Mouse (Mus musculus) forebrain, embryonic 14.5 days (tissue): ENCODE measurements around the gene Pde9a. TPM values are rescaled to one million over a fixed set of nuclear protein-coding genes. Genes with fewer than 3 reads are reported as not detected.

ENCODE experiments used
- ATAC-seq: fragments of 200-750 bp; cut with Nextera tagmentation; 2 replicates; pipeline ENCODE4 v1.8.0; 2017; ENCODE audit warnings: mild to moderate bottlenecking, moderate library complexity
- DNase-seq: peaks from one replicate; pipeline ENCODE4 v3.0.0-alpha.2; 2015; ENCODE audit warnings: low spot score
- H3K27ac ChIP-seq: fragments of 300-500 bp; sonication (generic); 2 replicates; pipeline ENCODE4 v1.5.1; 2014; ENCODE audit warnings: low read depth, mild to moderate bottlenecking, control low read depth, low read length, moderate library complexity
- H3K27me3 ChIP-seq: fragments of 300-500 bp; sonication (generic); replicated peaks from 2 replicates; pipeline ENCODE4 v1.6.1; 2014; ENCODE audit warnings: low read length, control low read depth, mixed read lengths; ENCODE audit not compliant: control insufficient read depth, insufficient read depth
- H3K36me3 ChIP-seq: fragments of 300-500 bp; sonication (generic); 2 replicates; pipeline ENCODE4 v1.6.1; 2014; ENCODE audit warnings: low read length, control low read depth; ENCODE audit not compliant: control insufficient read depth, insufficient read depth
- H3K4me1 ChIP-seq: fragments of 300-500 bp; sonication (generic); 2 replicates; pipeline ENCODE4 v1.6.1; 2014; ENCODE audit warnings: antibody characterized with exemption, low read length, control low read depth; ENCODE audit not compliant: control insufficient read depth, insufficient read depth
- H3K4me2 ChIP-seq: fragments of 300-500 bp; sonication (generic); 2 replicates; pipeline ENCODE4 v1.6.1; 2014; ENCODE audit warnings: mild to moderate bottlenecking, control low read depth, low read length
- H3K4me3 ChIP-seq: fragments of 300-500 bp; sonication (generic); 2 replicates; pipeline ENCODE4 v1.5.1; 2014; ENCODE audit warnings: low read depth, low read length, control low read depth
- H3K9ac ChIP-seq: fragments of 300-500 bp; sonication (generic); 2 replicates; pipeline ENCODE4 v1.6.1; 2014; ENCODE audit warnings: mild to moderate bottlenecking, low read length, control low read depth, moderate library complexity
- H3K9me3 ChIP-seq: fragments of 300-500 bp; sonication (generic); replicated peaks from 2 replicates; pipeline ENCODE4 v1.6.1; 2016; ENCODE audit warnings: low read length, control low read depth, mixed read lengths; ENCODE audit not compliant: control insufficient read depth
- WGBS: fragments of 180-500 bp; shearing (Covaris S2); extraction: QIAGEN DNeasy Blood & Tissue Kit; methylation state at CpG from one replicate; pipeline ENCODE4 v1.1.7; 2014; 5-methylcytosine and 5-hydroxymethylcytosine counted together
- polyA plus RNA-seq: library from polyadenylated mRNA; unstranded; fragments of >200 nt; fragmentation: Nextera tagmentation; extraction: Ambion mirVana; gene quantifications from 2 replicates; pipeline ENCODE4 v1.2.1, GENCODE M21; 2014

The Pde9a gene
- polyA plus RNA-seq, 1 experiment from 2014 or later: 68.5 TPM

DNA sequence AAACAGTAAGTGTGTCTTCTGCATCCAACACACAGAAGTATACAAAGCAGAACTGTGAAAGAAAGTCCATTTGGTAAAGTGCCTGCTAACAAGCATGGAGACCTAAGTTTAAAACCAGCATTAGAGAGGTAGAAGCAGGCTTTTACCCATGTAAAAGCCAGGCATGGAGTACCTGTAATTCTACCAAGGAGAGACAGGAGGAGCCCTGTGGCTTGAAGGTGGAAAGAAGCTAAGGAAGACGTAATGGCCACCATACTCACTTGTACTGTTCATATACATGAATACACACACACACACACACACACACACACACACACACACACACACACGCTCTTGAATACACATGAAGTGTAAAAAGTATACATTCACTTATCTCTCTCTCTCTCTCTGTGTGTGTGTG lies 6.9 kb upstream of the Pde9a start:
- no peaks in the 10 kb centered on the region for H3K36me3 ChIP-seq
- H3K9ac ChIP-seq: no peak overlapping the region
- WGBS: 60% methylated on average over 2 of the region's 2 CpGs
- no peaks in the 10 kb centered on the region for H3K4me1 ChIP-seq
- no peak for ATAC-seq
- H3K4me3 ChIP-seq: no peak overlapping the region
- no peaks in the 10 kb centered on the region for H3K9me3 ChIP-seq
- DNase-seq: no peak
- H3K27me3 ChIP-seq: no peaks in the 10 kb centered on the region
- H3K27ac ChIP-seq: no peak overlapping the region
- H3K4me2 ChIP-seq: no peak overlapping the region

DNA sequence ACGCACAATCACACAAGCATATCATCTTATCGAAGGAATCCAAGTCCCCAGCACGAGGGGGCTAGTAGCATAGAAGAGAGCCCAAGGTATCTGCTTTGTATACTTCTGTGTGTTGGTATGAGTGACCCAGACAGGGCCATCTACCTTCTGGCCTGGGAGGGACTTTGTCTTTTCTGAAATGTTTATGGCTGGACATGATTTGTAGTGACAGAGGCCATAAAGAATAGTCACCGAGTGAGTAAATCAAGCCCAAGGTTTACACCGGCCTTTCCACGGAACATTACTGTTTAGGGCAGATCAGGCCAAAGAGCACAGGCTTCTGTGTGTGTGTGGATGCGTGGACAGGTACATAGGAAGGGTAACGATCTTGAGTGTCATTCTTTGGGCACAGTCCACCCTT lies 6.1 kb upstream of the Pde9a start:
- Histone ChIP-seq H3K4me3 (no peak overlapping the region), H3K4me2 (no peak overlapping the region), H3K27ac (no peak overlapping the region), H3K27me3 (no peaks in the 10 kb centered on the region), H3K36me3 (no peaks in the 10 kb centered on the region), H3K4me1 (peaks cover 3% of the 10 kb centered on the region), H3K9me3 (no peaks in the 10 kb centered on the region), H3K9ac (no peak overlapping the region)
- no peak for DNase-seq
- ATAC-seq: no peak
- WGBS: 94% methylated on average over 8 of the region's 8 CpGs

DNA sequence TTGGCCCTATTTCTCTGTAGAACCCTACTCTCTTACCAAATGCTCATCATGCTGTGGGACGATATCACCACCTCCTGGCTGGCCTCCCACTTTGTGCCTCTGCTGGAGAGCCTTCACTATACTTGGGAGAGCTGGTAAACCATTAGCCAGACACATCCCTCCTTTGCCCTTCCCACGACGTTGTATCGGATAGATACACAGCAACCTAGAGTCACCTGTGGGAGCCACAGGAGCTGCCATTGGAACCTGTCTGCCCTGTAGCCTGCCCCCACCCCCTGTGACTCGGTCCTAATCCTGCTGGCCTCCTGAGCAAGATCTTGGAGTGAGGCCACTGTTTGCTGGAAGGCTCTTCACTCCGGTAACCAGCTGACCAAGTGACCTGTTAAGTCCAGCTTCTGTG lies 2.7 kb upstream of the Pde9a start:
- 84% methylated on average over 6 of the region's 6 CpGs for WGBS
- H3K4me2 ChIP-seq: no peak overlapping the region
- no peak overlapping the region for H3K9ac ChIP-seq
- H3K36me3 ChIP-seq: no peaks in the 10 kb centered on the region
- H3K27ac ChIP-seq: no peak overlapping the region
- peaks cover 25% of the 10 kb centered on the region for H3K4me1 ChIP-seq
- H3K4me3 ChIP-seq: no peak overlapping the region
- H3K27me3 ChIP-seq: no peaks in the 10 kb centered on the region
- no peak for ATAC-seq
- H3K9me3 ChIP-seq: no peaks in the 10 kb centered on the region
- no peak for DNase-seq

DNA sequence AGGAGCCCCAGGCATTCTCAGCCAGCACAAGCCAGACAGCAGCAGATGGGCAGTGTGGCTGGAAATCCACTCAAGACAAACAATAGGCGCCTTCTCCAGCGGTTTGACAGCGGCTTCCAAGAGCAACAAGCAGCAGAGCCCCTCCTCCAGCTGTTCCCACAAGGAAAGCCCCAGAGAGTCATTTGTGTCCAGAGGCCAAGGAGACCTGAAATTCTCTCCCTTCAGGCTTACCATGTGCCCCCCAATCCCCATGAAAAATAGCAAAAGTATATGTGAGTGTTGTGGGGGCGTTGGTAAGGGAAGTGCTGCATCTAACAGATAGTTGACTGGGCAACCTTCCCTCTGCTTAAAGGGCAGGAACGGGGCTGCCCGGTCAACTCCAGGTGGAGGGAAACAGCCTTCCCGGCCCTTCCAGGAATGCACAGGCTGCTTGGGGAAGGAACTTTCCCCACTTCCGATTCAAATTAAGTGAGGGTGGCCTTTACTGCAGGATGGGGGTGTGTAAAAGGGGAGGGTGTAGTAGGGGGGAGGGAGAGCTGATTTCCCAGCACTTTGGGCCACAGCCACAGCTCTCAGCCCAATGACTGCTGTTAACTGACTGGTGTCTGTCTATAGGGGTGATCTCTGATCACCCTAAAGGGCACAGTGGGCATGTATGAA lies 912 bp upstream of the Pde9a start:
- H3K9me3 ChIP-seq: no peaks in the 10 kb centered on the region
- H3K36me3 ChIP-seq: no peaks in the 10 kb centered on the region
- no peaks in the 10 kb centered on the region for H3K27me3 ChIP-seq
- peak; percentile 19 for ATAC-seq
- 14% methylated on average over 8 of the region's 8 CpGs for WGBS
- peak overlapping the region; percentile 29; the same call in 1 of the 2 replicates for H3K9ac ChIP-seq
- peaks cover 42% of the 10 kb centered on the region for H3K4me1 ChIP-seq
- DNase-seq: peak; percentile 32
- H3K27ac ChIP-seq: peak overlapping the region; percentile 79
- peak overlapping the region; percentile 84 for H3K4me3 ChIP-seq
- peak overlapping the region; percentile 64 for H3K4me2 ChIP-seq

DNA sequence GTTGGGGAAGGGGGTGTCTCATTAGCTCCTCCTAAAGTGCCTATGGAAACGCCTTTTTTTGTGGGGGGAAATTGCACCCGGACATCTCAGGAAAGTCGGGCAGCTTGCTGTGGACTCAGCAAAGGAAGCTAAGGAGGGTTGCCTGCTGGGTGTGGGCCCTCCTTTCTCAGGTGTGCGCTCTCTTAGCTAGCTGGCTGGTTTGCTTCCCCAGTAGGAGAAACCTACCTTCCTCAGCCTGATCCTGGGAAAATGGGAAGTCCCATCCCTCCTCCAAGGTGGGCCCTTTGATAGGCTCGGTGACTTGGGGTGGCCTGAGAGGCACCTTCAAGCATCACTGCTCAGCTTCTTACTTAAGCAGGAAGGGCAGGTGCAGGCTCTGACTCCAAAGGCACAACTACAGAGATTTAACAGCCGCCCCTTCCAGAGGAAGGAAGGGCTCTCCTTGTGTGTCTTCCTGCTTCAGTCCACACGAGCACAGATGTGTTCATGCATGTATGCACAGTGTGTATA lies 811 bp downstream of the Pde9a start:
- peaks cover 42% of the 10 kb centered on the region for H3K4me1 ChIP-seq
- ATAC-seq: no peak
- H3K4me3 ChIP-seq: peak overlapping the region; percentile 84
- H3K4me2 ChIP-seq: peak overlapping the region; percentile 64
- peak overlapping the region; percentile 27; the same call in 1 of the 2 replicates for H3K27ac ChIP-seq
- WGBS: 10% methylated on average over 7 of the region's 7 CpGs
- H3K9me3 ChIP-seq: no peaks in the 10 kb centered on the region
- no peaks in the 10 kb centered on the region for H3K36me3 ChIP-seq
- peak overlapping the region; percentile 89 for H3K9ac ChIP-seq
- no peaks in the 10 kb centered on the region for H3K27me3 ChIP-seq
- DNase-seq: no peak

DNA sequence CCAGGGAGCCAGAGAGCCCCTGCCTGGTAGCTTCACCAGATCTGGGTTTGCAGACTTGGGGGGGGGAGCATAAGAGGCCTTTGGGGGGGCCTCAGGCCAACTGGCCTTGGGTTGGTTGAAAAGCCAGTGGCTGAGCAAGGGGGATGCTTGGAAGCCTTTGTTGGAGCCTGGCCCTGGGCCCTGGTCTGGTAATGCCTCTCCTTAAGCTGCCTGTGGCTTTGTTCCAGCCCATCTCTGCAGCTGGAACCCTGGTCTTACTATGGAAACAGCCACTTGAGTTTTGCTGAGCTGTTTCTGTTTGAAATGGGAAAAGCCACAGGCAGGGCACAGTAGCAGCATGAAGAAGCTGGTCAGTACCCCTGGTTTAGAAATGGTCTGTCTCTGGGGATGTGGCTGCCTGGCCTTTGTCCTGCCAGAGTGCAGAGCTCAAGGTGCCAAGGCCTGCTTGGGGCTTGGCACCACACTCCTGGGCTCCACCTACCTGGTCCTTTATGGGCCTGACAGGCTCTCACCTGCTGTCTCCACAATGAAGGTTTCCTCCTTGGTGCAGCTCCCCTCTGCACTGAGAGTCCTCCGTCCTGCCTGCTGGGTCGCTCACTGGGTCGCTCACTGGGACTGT lies 3.5 kb downstream of the Pde9a start:
- Histone ChIP-seq H3K9me3 (no peaks in the 10 kb centered on the region), H3K4me1 (peaks cover 42% of the 10 kb centered on the region), H3K4me2 (peak overlapping the region; percentile 64), H3K27me3 (no peaks in the 10 kb centered on the region), H3K27ac (peak overlapping the region; percentile 50; the same call in 1 of the 2 replicates), H3K9ac (peak overlapping the region; percentile 41; the same call in 1 of the 2 replicates), H3K4me3 (no peak overlapping the region), H3K36me3 (0 out of 2 replicates have a peak, but pooled peaks cover 3% of the 10 kb centered on the region)
- no peak for ATAC-seq
- DNase-seq: peak; percentile 53
- WGBS: 88% methylated on average over 3 of the region's 3 CpGs

DNA sequence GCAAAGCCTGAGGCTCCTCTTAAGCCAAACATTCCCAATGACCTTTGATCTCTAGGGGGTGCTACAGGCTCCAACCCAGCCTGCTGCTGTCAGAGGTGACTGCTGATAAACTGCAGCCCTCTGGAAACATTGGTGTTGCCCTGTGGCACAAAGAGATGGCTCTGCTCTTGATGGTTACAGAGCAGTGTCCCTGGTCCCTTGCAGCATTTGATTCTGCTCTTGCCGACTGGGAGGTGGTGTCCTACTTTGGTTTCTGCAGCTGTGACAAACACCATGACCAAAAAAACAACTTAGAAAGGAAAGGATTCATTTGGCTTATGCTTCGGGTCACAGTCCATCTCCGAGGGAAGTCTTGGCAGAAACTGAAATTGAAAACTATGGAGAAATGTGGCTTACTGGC lies 5.5 kb downstream of the Pde9a start:
- WGBS: 82% methylated on average over 3 of the region's 3 CpGs

DNA sequence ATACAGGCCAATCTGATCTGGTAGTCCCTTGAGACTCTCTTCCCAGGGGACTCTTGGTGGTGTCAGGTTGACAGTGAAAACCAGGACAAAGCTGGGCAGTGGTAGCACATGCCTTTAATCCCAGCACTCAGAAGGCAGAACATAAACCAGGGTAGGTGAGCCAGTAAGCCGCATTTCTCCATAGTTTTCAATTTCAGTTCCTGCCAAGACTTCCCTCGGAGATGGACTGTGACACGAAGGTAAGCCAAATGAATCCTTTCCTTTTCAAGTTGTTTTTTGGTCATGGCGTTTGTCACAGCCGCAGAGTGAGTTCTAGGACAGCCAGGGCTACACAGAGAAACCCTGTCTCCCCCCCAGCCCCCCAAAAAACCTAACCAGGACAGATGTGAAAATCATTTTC lies 6.0 kb downstream of the Pde9a start:
- no peak overlapping the region for H3K27ac ChIP-seq
- H3K9me3 ChIP-seq: no peaks in the 10 kb centered on the region
- no peak for DNase-seq
- WGBS: 90% methylated on average over 5 of the region's 5 CpGs
- ATAC-seq: no peak
- H3K4me1 ChIP-seq: peaks cover 29% of the 10 kb centered on the region
- H3K27me3 ChIP-seq: no peaks in the 10 kb centered on the region
- H3K4me3 ChIP-seq: no peak overlapping the region
- H3K36me3 ChIP-seq: 0 out of 2 replicates have a peak, but pooled peaks cover 3% of the 10 kb centered on the region
- H3K4me2 ChIP-seq: no peak overlapping the region
- no peak overlapping the region for H3K9ac ChIP-seq

More for the DNA sequence above, 5.5 kb downstream of the Pde9a start:
- 0 out of 2 replicates have a peak, but pooled peaks cover 3% of the 10 kb centered on the region for H3K36me3 ChIP-seq
- H3K27me3 ChIP-seq: no peaks in the 10 kb centered on the region
- H3K9me3 ChIP-seq: no peaks in the 10 kb centered on the region
- H3K4me2 ChIP-seq: no peak overlapping the region
- H3K27ac ChIP-seq: no peak overlapping the region
- DNase-seq: no peak
- H3K4me3 ChIP-seq: no peak overlapping the region
- peaks cover 32% of the 10 kb centered on the region for H3K4me1 ChIP-seq
- H3K9ac ChIP-seq: no peak overlapping the region
- ATAC-seq: no peak

DNA sequence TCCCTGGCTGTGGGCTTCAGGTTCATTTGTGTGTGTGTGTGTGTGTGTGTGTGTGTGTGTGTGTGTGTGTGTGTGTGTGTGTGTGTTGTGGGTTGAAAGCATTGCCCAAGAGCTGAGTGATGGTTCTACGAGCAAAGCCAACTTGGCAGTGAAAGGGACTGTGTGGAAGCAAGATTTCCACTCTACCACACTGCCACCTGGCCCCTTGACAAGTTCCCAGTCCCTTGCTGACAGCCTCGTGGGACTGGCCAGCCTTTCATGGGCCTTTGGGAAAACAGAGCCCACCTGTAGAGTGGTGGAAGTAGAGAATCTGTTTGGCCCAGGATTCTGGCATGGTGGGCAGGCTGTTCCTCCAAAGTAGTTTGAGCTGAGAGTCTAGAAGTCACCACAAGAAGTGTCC lies 7.8 kb downstream of the Pde9a start:
- Histone ChIP-seq H3K4me2 (no peak overlapping the region), H3K27me3 (no peaks in the 10 kb centered on the region), H3K4me3 (no peak overlapping the region), H3K27ac (no peak overlapping the region), H3K36me3 (0 out of 2 replicates have a peak, but pooled peaks cover 3% of the 10 kb centered on the region), H3K9ac (no peak overlapping the region), H3K4me1 (peaks cover 12% of the 10 kb centered on the region), H3K9me3 (no peaks in the 10 kb centered on the region)
- WGBS: 74% methylated on average over 2 of the region's 2 CpGs
- no peak for ATAC-seq
- DNase-seq: no peak
